Mouse (Mus musculus): ENCODE data around the gene Cdk2ap1. TPM values are rescaled to one million over a fixed set of nuclear protein-coding genes. Genes with fewer than 3 reads are reported as not detected.
"Not testable (repeated sequence)": the region's sequence is repeated elsewhere in the genome, so short reads cannot be mapped to it uniquely, and the experiment has no call there.

Cdk2ap1 gene
- total and polyA plus RNA-seq, 3 experiments, result 117 to 167 (median 143) TPM

GRCm38 (mm10) chr5:124350350-124350749 is 12.5 kb downstream of the Cdk2ap1 start:
- H3K36me3 ChIP-seq (ENCODE audit: control insufficient read depth, insufficient read depth, low read length), result no peaks in the 10 kb centered on the region
- intact Hi-C loops (cut with DNase I), result no loop called here
- H3K4me1 ChIP-seq (ENCODE audit: control insufficient read depth, insufficient read depth, low read length), result peaks cover 12% of the 10 kb centered on the region
- no peak overlapping the region for H3K27ac ChIP-seq
- H3K27me3 ChIP-seq (ENCODE audit: control insufficient read depth, insufficient read depth, low read length), result no peaks in the 10 kb centered on the region
- no peak overlapping the region for H3K9ac ChIP-seq (ENCODE audit: low read depth, low read length)
- no peak overlapping the region for H3K4me3 ChIP-seq
- 76% methylated on average over 2 of the region's 2 CpGs for WGBS
- DNase-seq, result no peak
- TF ChIP-seq EP300 (IDR thresholded peaks at IDR 0.05; ENCODE audit: insufficient read depth, low read depth, low read length), result no peak
- TF ChIP-seq CTCF (IDR thresholded peaks at IDR 0.05), result no peak
- TF ChIP-seq POLR2A (IDR thresholded peaks at IDR 0.05; ENCODE audit: insufficient read depth, low read depth, low read length), result no peak
- no peaks in the 10 kb centered on the region; the same call in 1 of the 2 replicates for H3K79me2 ChIP-seq (replicated peaks; ENCODE audit: control insufficient read depth, insufficient read depth, low read length)

DNA sequence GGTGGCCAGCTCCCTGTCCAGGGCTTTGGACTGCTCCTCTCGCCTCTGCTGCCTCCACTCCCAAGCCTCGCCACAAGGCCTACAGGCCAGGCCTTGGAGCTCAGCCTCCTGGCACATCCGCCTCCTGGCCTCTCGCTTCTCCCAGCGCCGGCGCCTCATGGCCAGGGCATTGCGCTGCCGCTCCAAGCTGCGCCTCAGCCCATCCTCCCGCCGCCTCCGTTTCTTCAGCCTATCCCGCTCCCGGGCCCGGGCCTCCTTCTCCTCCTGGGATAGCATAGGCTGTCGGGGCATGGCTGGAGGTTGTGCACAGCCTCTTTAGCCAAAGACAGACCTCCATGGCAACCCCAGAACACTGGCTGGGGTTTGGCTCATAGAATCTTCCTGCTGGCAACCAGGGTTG is 13.7 kb downstream of the Cdk2ap1 start:
- TF ChIP-seq CTCF (IDR thresholded peaks at IDR 0.05) (no peak), POLR2A (IDR thresholded peaks at IDR 0.05; ENCODE audit: insufficient read depth, low read depth, low read length) (no peak), EP300 (IDR thresholded peaks at IDR 0.05; ENCODE audit: insufficient read depth, low read depth, low read length) (no peak)
- Histone ChIP-seq H3K27me3 (ENCODE audit: control insufficient read depth, insufficient read depth, low read length) (no peaks in the 10 kb centered on the region), H3K4me1 (ENCODE audit: control insufficient read depth, insufficient read depth, low read length) (peaks cover 12% of the 10 kb centered on the region), H3K9ac (ENCODE audit: low read depth, low read length) (no peak overlapping the region), H3K4me3 (no peak overlapping the region), H3K27ac (no peak overlapping the region), H3K79me2 (replicated peaks; ENCODE audit: control insufficient read depth, insufficient read depth, low read length) (no peaks in the 10 kb centered on the region; the same call in 1 of the 2 replicates), H3K36me3 (ENCODE audit: control insufficient read depth, insufficient read depth, low read length) (no peaks in the 10 kb centered on the region)
- peak; percentile 40 to 53 for DNase-seq
- 85% methylated on average over 17 of the region's 17 CpGs for WGBS
- intact Hi-C loops (cut with DNase I), result no loop called here

DNA sequence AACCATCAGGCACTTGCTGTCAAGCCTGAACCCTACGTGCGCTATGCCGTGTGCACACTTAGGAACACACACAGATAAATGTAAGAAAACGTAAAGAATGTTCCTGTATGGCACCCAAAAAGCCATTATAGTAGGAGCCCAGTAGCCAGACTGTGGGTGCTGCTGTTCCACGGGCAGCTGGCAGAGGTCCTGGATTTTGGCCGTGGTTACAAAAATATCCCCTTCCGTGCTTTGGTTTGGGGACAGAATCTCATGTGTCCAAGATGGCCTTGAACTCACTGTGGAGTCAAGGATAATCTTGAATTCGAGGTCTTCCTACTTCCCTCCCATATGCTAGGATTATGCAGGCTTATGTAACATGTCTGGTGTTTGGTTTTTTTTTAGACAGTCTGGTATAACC is 20.0 kb downstream of the Cdk2ap1 start:
- intact Hi-C loops (cut with DNase I), result no loop called here
- TF ChIP-seq POLR2A (IDR thresholded peaks at IDR 0.05; ENCODE audit: insufficient read depth, low read depth, low read length) (no peak), CTCF (IDR thresholded peaks at IDR 0.05) (no peak), EP300 (IDR thresholded peaks at IDR 0.05; ENCODE audit: insufficient read depth, low read depth, low read length) (no peak)
- Histone ChIP-seq H3K27ac (no peak overlapping the region), H3K4me3 (no peak overlapping the region), H3K36me3 (ENCODE audit: control insufficient read depth, insufficient read depth, low read length) (no peaks in the 10 kb centered on the region), H3K4me1 (ENCODE audit: control insufficient read depth, insufficient read depth, low read length) (no peaks in the 10 kb centered on the region), H3K9ac (ENCODE audit: low read depth, low read length) (no peak overlapping the region), H3K79me2 (replicated peaks; ENCODE audit: control insufficient read depth, insufficient read depth, low read length) (no peaks in the 10 kb centered on the region), H3K27me3 (ENCODE audit: control insufficient read depth, insufficient read depth, low read length) (no peaks in the 10 kb centered on the region)
- no peak for DNase-seq
- WGBS, result 63% methylated on average over 8 of the region's 8 CpGs

DNA sequence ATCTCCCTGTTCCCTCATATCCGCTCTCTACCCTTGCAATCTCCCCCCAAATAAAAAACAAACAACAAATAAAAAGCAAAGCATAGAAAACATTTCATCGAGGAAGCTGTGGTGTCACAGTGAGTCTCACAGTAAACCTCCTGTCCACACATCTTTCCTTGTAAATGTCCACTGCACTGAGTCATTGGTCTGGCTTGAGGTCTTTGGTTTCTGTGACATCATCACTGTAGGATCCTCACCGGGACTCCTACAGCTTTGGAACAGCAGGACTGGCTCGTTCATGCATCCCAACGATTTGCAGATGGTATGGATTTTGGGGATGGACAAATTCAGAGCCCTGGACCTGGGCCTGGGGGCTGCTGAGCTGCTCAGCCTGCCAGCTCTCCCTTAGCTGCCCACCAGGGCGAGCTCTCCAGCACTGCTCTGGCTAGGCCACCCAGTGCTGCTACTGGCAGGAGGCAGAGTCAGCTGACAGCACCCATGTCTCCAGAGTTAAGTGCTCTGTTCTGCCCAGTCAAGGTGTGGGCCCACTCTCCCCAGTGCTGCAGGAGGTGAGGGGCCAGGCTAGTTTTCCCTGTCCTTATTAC is 21.0 kb downstream of the Cdk2ap1 start:
- WGBS, result 63% methylated on average over 6 of the region's 6 CpGs
- H3K79me2 ChIP-seq (replicated peaks; ENCODE audit: control insufficient read depth, insufficient read depth, low read length); H3K36me3 ChIP-seq (ENCODE audit: control insufficient read depth, insufficient read depth, low read length); H3K27ac ChIP-seq; H3K27me3 ChIP-seq (ENCODE audit: control insufficient read depth, insufficient read depth, low read length); intact Hi-C loops (cut with DNase I); DNase-seq; H3K9ac ChIP-seq (ENCODE audit: low read depth, low read length); H3K4me1 ChIP-seq (ENCODE audit: control insufficient read depth, insufficient read depth, low read length); H3K4me3 ChIP-seq: not testable (repeated sequence)
- peak; percentile 17; the same call in 1 of the 2 replicates for TF ChIP-seq CTCF (IDR thresholded peaks at IDR 0.05)

- intact Hi-C loops (cut with DNase I), result no loop called here
- H3K79me2 ChIP-seq (replicated peaks; ENCODE audit: control insufficient read depth, insufficient read depth, low read length), result no peaks in the 10 kb centered on the region
- 91% methylated on average over 8 of the region's 8 CpGs for WGBS
- no peak overlapping the region for H3K27ac ChIP-seq
- H3K9ac ChIP-seq (ENCODE audit: low read depth, low read length), result no peak overlapping the region
- DNase-seq, result no peak
- peaks cover 6% of the 10 kb centered on the region for H3K4me1 ChIP-seq (ENCODE audit: control insufficient read depth, insufficient read depth, low read length)
- no peaks in the 10 kb centered on the region for H3K27me3 ChIP-seq (ENCODE audit: control insufficient read depth, insufficient read depth, low read length)
- TF ChIP-seq EP300 (IDR thresholded peaks at IDR 0.05; ENCODE audit: insufficient read depth, low read depth, low read length), result no peak
- no peak for TF ChIP-seq CTCF (IDR thresholded peaks at IDR 0.05)
- TF ChIP-seq POLR2A (IDR thresholded peaks at IDR 0.05; ENCODE audit: insufficient read depth, low read depth, low read length), result no peak
- no peak overlapping the region for H3K4me3 ChIP-seq
- H3K36me3 ChIP-seq (ENCODE audit: control insufficient read depth, insufficient read depth, low read length), result peaks cover 3% of the 10 kb centered on the region
Measured at GRCm38 (mm10) chr5:124338791-124339190, 24.1 kb downstream of the Cdk2ap1 start.

- TF ChIP-seq CTCF (IDR thresholded peaks at IDR 0.05) (no peak), EP300 (IDR thresholded peaks at IDR 0.05; ENCODE audit: insufficient read depth, low read depth, low read length) (no peak), POLR2A (IDR thresholded peaks at IDR 0.05; ENCODE audit: insufficient read depth, low read depth, low read length) (no peak)
- Histone ChIP-seq H3K27me3 (ENCODE audit: control insufficient read depth, insufficient read depth, low read length) (no peaks in the 10 kb centered on the region), H3K79me2 (replicated peaks; ENCODE audit: control insufficient read depth, insufficient read depth, low read length) (no peaks in the 10 kb centered on the region), H3K36me3 (ENCODE audit: control insufficient read depth, insufficient read depth, low read length) (peaks cover 3% of the 10 kb centered on the region), H3K4me3 (no peak overlapping the region), H3K9ac (ENCODE audit: low read depth, low read length) (no peak overlapping the region), H3K4me1 (ENCODE audit: control insufficient read depth, insufficient read depth, low read length) (peaks cover 8% of the 10 kb centered on the region), H3K27ac (no peak overlapping the region)
- 66% methylated on average over 9 of the region's 9 CpGs for WGBS
- intact Hi-C loops (cut with DNase I), result no loop called here
- DNase-seq, result peak; percentile 30 to 44
Measured at GRCm38 (mm10) chr5:124337909-124338308, 25.0 kb downstream of the Cdk2ap1 start.

Data from heart, adult 2 months (tissue).